Comparison of ENCODE assay signal across 11 mouse cellular contexts in genomic region chr1:180902915-180903314, GRCm38 (mm10). TPM values are rescaled to one million over a fixed set of nuclear protein-coding genes. Genes with fewer than 3 reads are reported as not detected.
DNase-seq lines count a peak whose midpoint lies in the region; ATAC-seq and TF ChIP-seq lines count a peak whose summit lies in the region.
"Had no signal": no experiment of that assay in that cellular context is flagged by ENCODE, and none has a peak within 500 bp of the region (broad histone marks: within the 10 kb centered on the region; RNA-seq: fewer than 3 reads in every experiment).

No protein-coding gene starts in this region.

- peak; percentile 70 for DNase-seq in 3T3-L1 (ENCODE audit: low read depth, low spot score)
- DNase-seq in adrenal gland, postnatal 4 days (ENCODE audit: low spot score in 2 of 2): no peak
- no peak for DNase-seq in thymus, postnatal 36 days
- DNase-seq in kidney, postnatal 36 days: no peak
- no peak for DNase-seq in left cerebral cortex, postnatal 10 days (ENCODE audit: extremely low spot score in 1 of 2, low spot score in 2 of 2)
- DNase-seq: lung, postnatal 36 days had no signal

- peak; percentile 69; the same call in 1 of the 2 replicates for TF ChIP-seq EP300 in ES-Bruce4 (IDR thresholded peaks at IDR 0.05; ENCODE audit: insufficient read depth, low read depth, low read length)

- ATAC-seq in erythroblast, adult 5-6 weeks (replicated peaks; ENCODE audit: low FRiP score, poor library complexity, severe bottlenecking): peak; percentile 80
- peak; percentile 81 for ATAC-seq in megakaryocyte progenitor cell, adult 5-6 weeks (replicated peaks; ENCODE audit: poor library complexity)

- H3K4me1 ChIP-seq in ES-Bruce4 (ENCODE audit: control insufficient read depth, insufficient read depth, low read length): peaks cover 4% of the 10 kb centered on the region

- peak overlapping the region; percentile 89 for H3K27ac ChIP-seq in ES-Bruce4 (ENCODE audit: insufficient read depth, low read length)

- no peaks in the 10 kb centered on the region for H3K9me3 ChIP-seq in ES-Bruce4 (replicated peaks; ENCODE audit: control insufficient read depth, insufficient read depth, low read length, poor library complexity, severe bottlenecking)

- intact Hi-C loops in left cerebral cortex, postnatal 10 days (cut with DNase I): loop anchor here (10.0 kb wide), 1 partner anchor 202 kb away; no protein-coding TSS in a partner anchor

- no peak overlapping the region for H3K9ac ChIP-seq in ES-Bruce4 (ENCODE audit: low read depth, poor library complexity, severe bottlenecking)

- H3K4me3 ChIP-seq in ES-Bruce4 (ENCODE audit: low read depth, low read length): no peak overlapping the region

- no peaks in the 10 kb centered on the region for H3K27me3 ChIP-seq in ES-Bruce4 (ENCODE audit: control insufficient read depth, insufficient read depth, low read length, poor library complexity, severe bottlenecking)

- TF ChIP-seq POLR2A in ES-Bruce4 (IDR thresholded peaks at IDR 0.05; ENCODE audit: insufficient read depth, low read length): no peak

- TF ChIP-seq CTCF in ES-Bruce4 (IDR thresholded peaks at IDR 0.05; ENCODE audit: low read depth, low read length): no peak

- peaks cover 18% of the 10 kb centered on the region for H3K36me3 ChIP-seq in ES-Bruce4 (ENCODE audit: control insufficient read depth, insufficient read depth, low read length, poor library complexity, severe bottlenecking)

RNA-seq across cellular contexts. Expression of gene Pycr2, which starts 1.2 kb away (rescaled TPM):
- 97.4 and 109 TPM in 2 replicates for polyA plus RNA-seq in ES-Bruce4 (2011; ENCODE audit: insufficient read depth, insufficient read length, low read depth, missing spikeins)
- 9.0 and 9.8 TPM in 2 replicates for total RNA-seq in erythroblast, adult 5-6 weeks (2015; ENCODE audit: low replicate concordance)
- 5.8 and 7.0 TPM in 2 replicates for total RNA-seq in erythroblast, adult 5-6 weeks (2017; ENCODE audit: low replicate concordance)
- 27.2 and 28.8 TPM in 2 replicates for total RNA-seq in megakaryocyte progenitor cell, adult 5-6 weeks (2015)
- 22.4 and 26.3 TPM in 2 replicates for total RNA-seq in megakaryocyte progenitor cell, adult 5-6 weeks (2017)
- total RNA-seq in adrenal gland, postnatal 4 days (2021): 10 to 100 TPM; 43.6 to 43.7 TPM
- 10 to 100 TPM; 25.3 to 27.8 TPM for total RNA-seq in left cerebral cortex, postnatal 10 days (2021)

RNA-seq across cellular contexts. Expression of gene Lefty2, which starts 10.0 kb away (rescaled TPM):
- 117 and 124 TPM in 2 replicates for polyA plus RNA-seq in ES-Bruce4 (2011; ENCODE audit: insufficient read depth, insufficient read length, low read depth, missing spikeins)
- total RNA-seq in erythroblast, adult 5-6 weeks (2015; ENCODE audit: low replicate concordance): not detected in 2 replicates
- not detected in 2 replicates for total RNA-seq in erythroblast, adult 5-6 weeks (2017; ENCODE audit: low replicate concordance)
- total RNA-seq in megakaryocyte progenitor cell, adult 5-6 weeks (2015): not detected in 2 replicates
- not detected in 2 replicates for total RNA-seq in megakaryocyte progenitor cell, adult 5-6 weeks (2017)
- under 1 TPM; 0.39 to 0.45 TPM for total RNA-seq in adrenal gland, postnatal 4 days (2021)
- 10 to 100 TPM; 10.9 to 12.4 TPM for total RNA-seq in left cerebral cortex, postnatal 10 days (2021)
- polyA plus RNA-seq: embryonic facial prominence, embryonic 11.5 days; neural tube, embryonic 11.5 days had no signal

RNA-seq across cellular contexts. Expression of gene Lefty1, which starts 31.9 kb away (rescaled TPM):
- polyA plus RNA-seq in ES-Bruce4 (2011; ENCODE audit: insufficient read depth, insufficient read length, low read depth, missing spikeins): 53.2 and 60.3 TPM in 2 replicates
- not detected in 2 replicates for total RNA-seq in erythroblast, adult 5-6 weeks (2015; ENCODE audit: low replicate concordance)
- total RNA-seq in erythroblast, adult 5-6 weeks (2017; ENCODE audit: low replicate concordance): not detected in 2 replicates
- 0.90 and 1.7 TPM in 2 replicates for total RNA-seq in megakaryocyte progenitor cell, adult 5-6 weeks (2015)
- 0.27 TPM in 1 of 2 replicates, not detected in the other for total RNA-seq in megakaryocyte progenitor cell, adult 5-6 weeks (2017)
- total RNA-seq in adrenal gland, postnatal 4 days (2021): 1 to 10 TPM; 1.4 to 2.7 TPM
- 1 to 10 TPM; 1.5 to 2.6 TPM for total RNA-seq in left cerebral cortex, postnatal 10 days (2021)

RNA-seq across cellular contexts. Expression of gene Tmem63a, which starts 39.2 kb away (rescaled TPM):
- polyA plus RNA-seq in ES-Bruce4 (2011; ENCODE audit: insufficient read depth, insufficient read length, low read depth, missing spikeins): 26.9 and 27.7 TPM in 2 replicates
- 8.5 and 13.8 TPM in 2 replicates for total RNA-seq in erythroblast, adult 5-6 weeks (2015; ENCODE audit: low replicate concordance)
- 6.6 and 13.1 TPM in 2 replicates for total RNA-seq in erythroblast, adult 5-6 weeks (2017; ENCODE audit: low replicate concordance)
- 15.0 and 15.6 TPM in 2 replicates for total RNA-seq in megakaryocyte progenitor cell, adult 5-6 weeks (2015)
- total RNA-seq in megakaryocyte progenitor cell, adult 5-6 weeks (2017): 16.5 and 16.8 TPM in 2 replicates
- 10 to 100 TPM; 32.2 to 33.0 TPM for total RNA-seq in adrenal gland, postnatal 4 days (2021)
- 1 to 10 TPM; 4.2 to 5.3 TPM for total RNA-seq in left cerebral cortex, postnatal 10 days (2021)

RNA-seq across cellular contexts. Expression of gene Sde2, which starts 52.0 kb away (rescaled TPM):
- 35.0 and 36.6 TPM in 2 replicates for polyA plus RNA-seq in ES-Bruce4 (2011; ENCODE audit: insufficient read depth, insufficient read length, low read depth, missing spikeins)
- 17.3 and 29.4 TPM in 2 replicates for total RNA-seq in erythroblast, adult 5-6 weeks (2015; ENCODE audit: low replicate concordance)
- 34.7 and 53.5 TPM in 2 replicates for total RNA-seq in erythroblast, adult 5-6 weeks (2017; ENCODE audit: low replicate concordance)
- total RNA-seq in megakaryocyte progenitor cell, adult 5-6 weeks (2015): 17.6 and 21.3 TPM in 2 replicates
- 29.9 and 33.6 TPM in 2 replicates for total RNA-seq in megakaryocyte progenitor cell, adult 5-6 weeks (2017)
- total RNA-seq in adrenal gland, postnatal 4 days (2021): 10 to 100 TPM; 30.5 to 30.7 TPM
- total RNA-seq in left cerebral cortex, postnatal 10 days (2021): 10 to 100 TPM; 20.1 to 21.1 TPM

Comparison
In these comparisons a context has a peak if more than half of its experiments do, and no peak if none do; other contexts are left out.
1. RNA of gene Lefty2, which starts 10.0 kb away (total RNA-seq): 10.9 to 12.4 TPM in left cerebral cortex, postnatal 10 days; 0.39 to 0.45 TPM in adrenal gland, postnatal 4 days, not detected in erythroblast, adult 5-6 weeks and not detected in megakaryocyte progenitor cell, adult 5-6 weeks; every median in the first group is over 4 times any median in the second.